Mouse (Mus musculus) cerebellum, adult 2 months (tissue): ENCODE results near the gene Wdfy4.

Experiments used
- CTCF ChIP-seq: fragments of 200-500 bp; IDR thresholded peaks from 2 replicates; pipeline ENCODE4 v1.5.1; 2011; ENCODE audit warnings: low read depth, mild to moderate bottlenecking, control low read depth, low read length, moderate library complexity, borderline replicate concordance; ENCODE audit not compliant: insufficient read depth
- POLR2A ChIP-seq: fragments of 200-500 bp; IDR thresholded peaks from 2 replicates; pipeline ENCODE4 v1.6.1; 2011; ENCODE audit warnings: low read length, control low read depth, borderline replicate concordance; ENCODE audit not compliant: insufficient read depth

GRCm38 (mm10) chr14:33210806-33211205 lies 25.5 kb upstream of the Wdfy4 start:
- TF ChIP-seq POLR2A: no peak
- TF ChIP-seq CTCF: no peak
